Mouse (Mus musculus) retina, adult 2 months (tissue): Measurements from ENCODE around the gene Olfml2b.

Experiments used
- DNase-seq: peaks from one replicate; pipeline ENCODE4 v3.0.0-alpha.2; 2012; ENCODE audit warnings: low read depth, low spot score

The Olfml2b gene

GRCm38 (mm10) chr1:170695326-170695725, 51.0 kb downstream of the Olfml2b start:
- no peak for DNase-seq

- no peak for DNase-seq
Measured at GRCm38 (mm10) chr1:170696996-170697395, 52.7 kb downstream of the Olfml2b start.

GRCm38 (mm10) chr1:170697771-170698356, 53.5 kb downstream of the Olfml2b start:
- no peak for DNase-seq

GRCm38 (mm10) chr1:170698771-170699170, 54.4 kb downstream of the Olfml2b start:
- no peak for DNase-seq

DNA sequence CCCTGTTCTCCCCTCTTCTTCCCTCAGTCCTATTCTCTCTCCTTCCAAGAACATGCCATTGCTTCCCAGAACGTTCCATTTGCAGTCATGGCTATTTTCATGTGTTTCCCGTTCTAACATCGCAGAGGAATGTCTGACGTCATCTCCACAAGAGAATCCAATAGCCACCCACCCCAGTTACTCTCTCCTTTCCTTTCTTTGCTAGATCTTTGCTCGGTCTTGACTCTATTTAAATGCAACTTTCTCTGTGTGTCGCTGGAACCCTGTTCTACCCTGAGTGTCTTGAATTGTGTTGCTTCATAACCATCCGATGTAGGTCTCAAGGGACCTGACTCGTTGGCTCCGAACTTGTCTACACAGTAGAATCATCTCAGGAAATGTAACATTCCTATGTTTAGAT, 55.2 kb downstream of the Olfml2b start:
- DNase-seq, result no peak

DNA sequence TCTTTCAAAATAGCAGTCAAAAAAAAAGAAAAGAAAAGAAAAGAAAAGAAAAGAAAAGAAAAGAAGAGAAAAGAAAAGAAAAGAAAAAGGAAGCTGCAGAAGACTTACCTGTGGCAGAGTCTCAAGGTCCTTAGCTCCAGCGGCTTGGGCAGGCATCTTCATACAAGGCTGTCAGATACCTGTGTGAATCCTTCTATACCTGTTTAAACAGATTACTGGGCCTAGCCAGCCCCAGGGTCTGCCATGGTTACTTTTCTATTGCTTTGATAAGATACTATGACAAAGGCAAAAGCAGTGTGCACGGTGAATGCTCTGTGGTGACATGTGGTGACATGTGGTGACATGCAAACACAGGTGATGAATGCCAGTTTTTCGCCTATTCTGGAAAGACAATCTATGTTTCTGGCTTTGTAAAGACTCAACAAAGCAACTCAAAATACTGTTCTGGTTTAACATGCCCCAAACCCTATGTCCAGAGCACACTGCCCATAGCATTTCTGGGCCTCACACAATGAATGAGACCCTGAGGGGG, 56.2 kb downstream of the Olfml2b start:
- DNase-seq, result no peak

DNA sequence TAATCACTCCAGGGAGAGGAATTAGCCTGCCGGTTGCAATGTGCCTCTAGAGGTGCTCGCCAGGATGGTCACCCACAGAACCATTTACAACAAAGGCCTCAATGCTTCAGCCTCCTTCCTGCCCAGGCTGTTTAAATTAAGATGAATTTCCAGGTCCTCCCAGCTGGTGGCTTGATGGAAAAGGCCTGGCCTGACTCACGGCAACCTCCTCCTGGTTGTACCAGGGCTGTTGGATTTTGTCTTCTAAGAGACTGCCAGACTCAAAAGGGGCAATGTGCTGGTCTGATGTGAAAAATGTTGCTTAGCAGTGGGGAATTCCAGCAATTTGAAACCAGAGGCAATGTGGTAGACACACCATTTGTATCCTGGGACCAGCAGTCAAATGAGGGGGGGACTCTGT, 56.8 kb downstream of the Olfml2b start:
- no peak for DNase-seq

GRCm38 (mm10) chr1:170701582-170701981, 57.2 kb downstream of the Olfml2b start:
- no peak for DNase-seq

GRCm38 (mm10) chr1:170702263-170702662, 57.9 kb downstream of the Olfml2b start:
- no peak for DNase-seq

- DNase-seq, result no peak
Measured at GRCm38 (mm10) chr1:170702958-170703357, 58.6 kb downstream of the Olfml2b start.

GRCm38 (mm10) chr1:170704103-170704502, 59.8 kb downstream of the Olfml2b start:
- DNase-seq, result no peak

- no peak for DNase-seq
Measured at GRCm38 (mm10) chr1:170704911-170705594, 60.7 kb downstream of the Olfml2b start.

GRCm38 (mm10) chr1:170706046-170706445, 61.7 kb downstream of the Olfml2b start:
- no peak for DNase-seq

DNA sequence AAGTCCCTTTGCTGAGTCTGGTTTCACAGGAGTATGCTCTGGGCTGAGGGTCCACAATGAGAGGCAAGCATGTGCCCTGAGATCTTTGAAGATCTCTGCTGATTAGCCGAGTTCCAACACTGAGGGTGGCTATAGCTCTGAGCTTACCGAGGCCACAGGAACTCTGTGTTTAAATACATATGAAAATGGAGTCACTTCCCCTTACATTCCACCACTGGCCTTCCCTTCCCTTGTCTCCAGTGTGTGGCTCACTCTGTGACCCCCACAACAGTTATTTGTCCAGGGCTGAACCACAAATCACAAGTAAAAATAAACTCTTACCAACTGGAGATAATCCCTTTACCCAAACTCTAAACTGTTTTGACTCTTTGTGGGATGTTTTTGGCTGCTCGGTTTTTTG, 64.7 kb downstream of the Olfml2b start:
- DNase-seq, result no peak

DNA sequence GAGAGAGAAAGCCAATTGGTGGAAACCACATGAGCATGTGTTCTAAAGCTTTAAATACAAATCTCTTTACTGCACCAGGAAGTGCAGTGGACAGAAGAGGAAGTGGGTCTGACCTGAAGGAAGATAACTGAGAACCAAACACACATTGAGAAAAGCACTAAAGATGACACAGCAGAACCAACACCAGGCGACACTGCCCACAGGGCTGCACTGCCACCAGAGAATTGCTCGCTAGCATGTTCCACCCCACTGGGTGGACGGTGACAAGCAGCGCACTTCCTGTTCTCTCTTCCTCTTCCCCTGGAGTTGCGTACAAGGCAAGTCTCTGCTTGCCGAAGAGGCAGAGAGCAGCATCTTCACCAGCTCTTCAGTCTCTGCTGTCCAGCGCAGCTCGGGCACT, 65.1 kb downstream of the Olfml2b start:
- no peak for DNase-seq

DNA sequence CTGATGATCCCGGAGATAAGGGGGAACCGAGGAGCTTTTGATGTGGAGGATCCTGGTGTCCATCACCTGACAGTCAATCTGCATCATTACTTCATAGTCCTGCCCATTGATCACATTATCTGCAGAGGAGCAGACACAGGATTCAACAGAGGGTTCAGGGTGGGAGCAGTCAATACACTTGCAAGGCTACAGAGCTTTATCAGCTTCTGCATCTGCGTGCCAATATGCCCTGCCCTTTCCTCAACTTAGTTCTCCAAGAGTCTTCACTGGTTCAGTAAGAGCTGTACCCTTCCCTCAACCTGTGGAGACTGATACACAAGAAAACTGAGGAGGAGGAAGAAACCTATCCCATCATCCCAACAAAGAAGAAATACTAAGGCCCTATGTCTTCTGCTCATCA, 65.6 kb downstream of the Olfml2b start:
- DNase-seq, result no peak

DNA sequence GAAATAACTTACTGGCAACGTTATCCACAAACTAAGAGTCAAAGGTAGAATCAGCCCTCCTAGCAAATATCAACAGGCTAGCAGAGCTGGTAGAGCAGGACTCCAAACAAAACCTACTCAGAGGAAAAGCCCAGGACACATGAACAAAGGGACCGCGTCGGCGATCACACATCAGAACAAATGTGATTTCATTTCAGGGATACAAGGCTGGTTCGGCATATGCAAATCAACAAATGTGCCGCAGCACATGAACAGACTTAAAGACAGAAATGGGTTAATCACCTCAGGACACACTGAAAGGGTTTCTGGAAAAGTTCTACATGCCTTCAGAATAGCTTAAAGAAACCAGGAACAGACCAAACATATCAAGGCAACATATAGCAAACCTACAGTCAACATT, 67.4 kb downstream of the Olfml2b start:
- no peak for DNase-seq

GRCm38 (mm10) chr1:170717241-170717828, 73.0 kb downstream of the Olfml2b start:
- no peak for DNase-seq

- no peak for DNase-seq
Measured at GRCm38 (mm10) chr1:170718133-170718810, 73.9 kb downstream of the Olfml2b start.

DNA sequence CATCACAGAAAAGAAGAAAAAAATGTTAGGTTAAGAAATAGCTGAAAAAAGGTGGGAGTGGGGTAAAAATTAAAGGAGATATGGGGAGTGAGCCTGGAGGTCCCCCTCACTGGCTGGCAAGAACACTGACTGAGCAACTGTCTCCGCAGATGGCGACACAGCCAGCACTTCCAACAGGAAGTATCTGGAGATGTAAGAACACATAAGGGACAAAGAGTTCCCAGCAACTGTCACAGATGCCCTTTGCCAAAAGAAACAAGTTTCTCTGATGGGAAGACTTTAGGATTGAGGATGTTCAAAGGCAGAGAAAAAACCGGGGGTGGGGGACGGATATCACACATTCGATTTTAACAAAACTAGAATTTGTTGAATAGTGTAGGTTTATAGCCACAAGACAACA, 77.2 kb downstream of the Olfml2b start:
- no peak for DNase-seq

GRCm38 (mm10) chr1:170728524-170728923, 84.2 kb downstream of the Olfml2b start:
- DNase-seq, result no peak

DNA sequence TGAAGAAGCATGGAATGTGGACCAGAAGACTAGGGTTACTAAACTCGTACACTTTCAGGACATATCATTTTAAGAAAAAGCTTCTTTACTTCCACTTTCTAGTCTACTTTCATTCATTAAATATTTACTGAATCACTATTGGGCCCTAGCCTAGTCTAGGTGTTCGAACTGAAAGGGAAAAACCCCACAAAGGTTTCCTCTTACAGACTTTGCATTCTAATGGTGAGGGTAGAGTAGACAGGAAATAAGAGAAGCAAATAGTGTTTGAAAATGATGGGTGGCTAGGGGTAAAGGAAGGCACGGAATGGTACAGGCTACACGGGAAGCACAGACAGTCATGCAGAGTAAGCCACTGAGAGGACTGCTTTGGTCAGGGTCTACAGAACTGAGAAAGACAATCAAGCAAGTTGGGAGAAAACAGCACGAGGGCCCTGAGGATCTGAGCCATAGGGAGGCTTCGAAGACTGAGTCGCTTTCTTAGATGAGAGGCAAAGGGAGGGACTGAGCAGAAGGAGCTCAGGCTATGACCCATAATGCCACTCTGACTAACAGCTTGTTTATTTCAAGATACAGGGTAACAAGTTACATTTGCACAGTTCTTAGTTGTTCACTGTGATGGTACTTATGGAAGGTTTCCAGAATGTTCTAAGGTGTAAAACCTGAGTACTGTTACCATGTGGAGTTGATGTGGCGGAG, 85.1 kb downstream of the Olfml2b start:
- DNase-seq, result no peak
